In the genomic region with DNA sequence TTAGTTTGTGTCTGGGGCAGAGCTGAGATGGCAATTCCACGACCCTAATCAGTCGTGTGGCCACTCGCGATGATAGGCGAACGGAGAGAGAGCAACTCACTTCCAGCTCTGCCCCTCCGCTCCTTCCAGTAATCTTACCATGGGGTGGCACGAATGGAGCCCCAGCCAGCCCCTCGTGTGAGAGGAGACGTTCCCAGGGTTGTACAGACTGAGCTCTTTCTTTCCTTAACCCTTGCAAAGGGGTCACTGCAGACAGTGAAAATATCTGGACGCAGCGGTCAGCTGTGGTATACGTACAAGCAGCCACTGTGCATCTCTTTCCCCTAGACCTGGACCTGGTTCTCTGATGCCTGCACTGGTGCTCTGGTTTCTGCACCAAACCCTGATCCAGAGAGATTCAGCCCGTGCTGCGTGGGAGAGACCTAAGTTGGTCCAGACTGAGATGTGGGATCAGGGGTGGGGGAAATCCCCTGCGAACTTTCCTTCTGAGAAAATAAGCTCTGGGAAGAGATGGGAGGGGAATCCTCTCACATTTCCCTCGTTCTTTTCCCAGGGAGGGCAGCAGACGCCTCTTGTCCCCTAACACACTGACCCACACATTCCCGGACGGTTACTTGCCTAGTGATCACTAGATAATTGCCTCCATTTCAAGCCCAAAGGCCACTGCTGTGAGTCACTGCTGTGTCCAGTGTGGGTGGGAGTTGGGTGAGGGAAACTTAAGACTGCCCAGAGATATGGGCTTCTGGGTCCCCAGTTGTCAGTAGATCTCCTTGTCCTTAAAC, we compare ENCODE assay signal across 9 mouse cellular contexts. TPM values are rescaled to one million over a fixed set of nuclear protein-coding genes. Genes with fewer than 3 reads are reported as not detected.
A peak's percentile ranks its signal among the peaks of the same experiment; 100 is the strongest.
DNase-seq lines count a peak whose midpoint lies in the region; ATAC-seq and TF ChIP-seq lines count a peak whose summit lies in the region.
"Had no signal": no experiment of that assay in that cellular context is flagged by ENCODE, and none has a peak within 500 bp of the region (broad histone marks: within the 10 kb centered on the region; RNA-seq: fewer than 3 reads in every experiment).

No protein-coding gene starts in this region.

- H3K4me3 ChIP-seq in lung, adult 2 months (replicated peaks; ENCODE audit: extremely low read depth, low read depth, low read length), result peak overlapping the region; percentile 91
- peak overlapping the region; percentile 55 for H3K4me3 ChIP-seq in hindbrain, embryonic 12.5 days

- H3K27ac ChIP-seq in hindbrain, embryonic 12.5 days, result peak overlapping the region; percentile 66; the same call in 1 of the 2 replicates

- 3% methylated on average over 20 of the region's 20 CpGs for WGBS in lung, adult 2 months
- WGBS in hindbrain, embryonic 12.5 days, result 3% methylated on average over 20 of the region's 20 CpGs

- TF ChIP-seq CTCF in lung, adult 2 months (IDR thresholded peaks at IDR 0.05; ENCODE audit: insufficient read depth, low read length), result no peak

- peak; percentile 48 for ATAC-seq in hindbrain, embryonic 12.5 days (ENCODE audit: low FRiP score)
- ATAC-seq in megakaryocyte, adult 5-6 weeks (ENCODE audit: poor library complexity, severe bottlenecking), result peak; percentile 6
- ATAC-seq in activated CD4-positive, CD25-positive, alpha-beta regulatory T cell, adult 4 months, result no peak

- peak overlapping the region; percentile 71 for H3K9ac ChIP-seq in hindbrain, embryonic 12.5 days

- no peak for TF ChIP-seq POLR2A in lung, adult 2 months (IDR thresholded peaks at IDR 0.05; ENCODE audit: borderline replicate concordance, extremely low read depth, low read depth, low read length)

- no peaks in the 10 kb centered on the region for H3K36me3 ChIP-seq in hindbrain, embryonic 12.5 days

- peaks cover 14% of the 10 kb centered on the region for H3K27me3 ChIP-seq in hindbrain, embryonic 12.5 days

- DNase-seq in adrenal gland, adult 2 months, result peak; percentile 70
- DNase-seq in adrenal gland, postnatal 4 days (ENCODE audit: low spot score in 2 of 2), result no peak
- DNase-seq in lung, adult 2 months, result no peak
- DNase-seq in lung, postnatal 36 days, result no peak
- DNase-seq in gastrocnemius, postnatal 36 days, result no peak

- H3K4me1 ChIP-seq in lung, adult 2 months (ENCODE audit: control insufficient read depth, insufficient read depth, low read length), result peaks cover 10% of the 10 kb centered on the region
- H3K4me1 ChIP-seq in hindbrain, embryonic 12.5 days, result peaks cover 29% of the 10 kb centered on the region

- intact Hi-C loops in gastrocnemius, postnatal 36 days (cut with DNase I), result no loop called here

- H3K4me2 ChIP-seq in hindbrain, embryonic 12.5 days (replicated peaks), result peak overlapping the region; percentile 92

- H3K9me3 ChIP-seq in hindbrain, embryonic 12.5 days (replicated peaks), result no peaks in the 10 kb centered on the region

RNA-seq across cellular contexts. Expression of a gene that starts 15.5 kb away (rescaled TPM):
- 10 to 100 TPM; 11.1 to 17.3 TPM for total RNA-seq in adrenal gland, adult 2 months (2021)
- 6.4 and 6.6 TPM in 2 replicates for polyA plus RNA-seq in adrenal gland, adult 2 months (2012; rRNA removed)
- total RNA-seq in adrenal gland, postnatal 4 days (2021), result 10 to 100 TPM; 20.0 to 22.7 TPM
- 11.6 and 15.0 TPM in 2 replicates for polyA plus RNA-seq in lung, adult 2 months (2012; rRNA removed)
- 2.1 and 2.9 TPM in 2 replicates for polyA plus RNA-seq in hindbrain, embryonic 12.5 days (2016; fragmentation: Nextera tagmentation; extraction: Ambion mirVana)
- total RNA-seq in megakaryocyte, adult 5-6 weeks (2015), result 2.7 and 4.8 TPM in 2 replicates
- 0.51 and 1.2 TPM in 2 replicates for total RNA-seq in megakaryocyte, adult 5-6 weeks (2017)
- polyA plus RNA-seq in activated CD4-positive, CD25-positive, alpha-beta regulatory T cell, adult 4 months (2017; shearing (Covaris generic)), result 1 to 10 TPM in 1 of 2 experiments, under 1 TPM in 1; 0.59 to 1.1 TPM
- 1 to 10 TPM; 3.9 to 5.7 TPM for total RNA-seq in gastrocnemius, postnatal 36 days (2021)
- total RNA-seq: hematopoietic stem cell, adult 5-6 weeks had no signal

RNA-seq across cellular contexts. Expression of a gene that starts 33.1 kb away (rescaled TPM):
- 10 to 100 TPM; 37.8 to 57.6 TPM for total RNA-seq in adrenal gland, adult 2 months (2021)
- polyA plus RNA-seq in adrenal gland, adult 2 months (2012; rRNA removed), result 108 and 122 TPM in 2 replicates
- total RNA-seq in adrenal gland, postnatal 4 days (2021), result 10 to 100 TPM; 91.3 to 98.4 TPM
- polyA plus RNA-seq in lung, adult 2 months (2012; rRNA removed), result 252 and 308 TPM in 2 replicates
- 30.9 and 31.9 TPM in 2 replicates for polyA plus RNA-seq in hindbrain, embryonic 12.5 days (2016; fragmentation: Nextera tagmentation; extraction: Ambion mirVana)
- 94.1 and 114 TPM in 2 replicates for total RNA-seq in megakaryocyte, adult 5-6 weeks (2015)
- 66.4 and 80.4 TPM in 2 replicates for total RNA-seq in megakaryocyte, adult 5-6 weeks (2017)
- polyA plus RNA-seq in activated CD4-positive, CD25-positive, alpha-beta regulatory T cell, adult 4 months (2017; shearing (Covaris generic)), result 100 to 1,000 TPM in 1 of 2 experiments, 10 to 100 TPM in 1; 98.3 to 132 TPM
- 10 to 100 TPM; 28.1 to 35.5 TPM for total RNA-seq in gastrocnemius, postnatal 36 days (2021)
